Mouse (Mus musculus) neural tube, embryonic 12.5 days (tissue): Measurements from ENCODE around the gene Slc30a9. TPM values are rescaled to one million over a fixed set of nuclear protein-coding genes. Genes with fewer than 3 reads are reported as not detected.

Experiments
- ATAC-seq: fragments of 200-750 bp; cut with Nextera tagmentation; 2 replicates; pipeline ENCODE4 v1.8.0; 2017; ENCODE audit warnings: low read depth, mild to moderate bottlenecking, moderate TSS enrichment, moderate library complexity; ENCODE audit not compliant: low FRiP score
- H3K27ac ChIP-seq: fragments of 300-500 bp; sonication (generic); 2 replicates; pipeline ENCODE4 v1.5.1; 2016
- H3K27me3 ChIP-seq: fragments of 300-500 bp; sonication (generic); replicated peaks from 2 replicates; pipeline ENCODE4 v1.6.1; 2016; ENCODE audit warnings: mild to moderate bottlenecking
- H3K36me3 ChIP-seq: fragments of 300-500 bp; sonication (generic); 2 replicates; pipeline ENCODE4 v1.6.1; 2016; ENCODE audit warnings: mild to moderate bottlenecking
- H3K4me1 ChIP-seq: fragments of 300-500 bp; sonication (generic); 2 replicates; pipeline ENCODE4 v1.6.1; 2016
- H3K4me2 ChIP-seq: fragments of 300-500 bp; sonication (generic); replicated peaks from 2 replicates; pipeline ENCODE4 v1.6.1; 2016; ENCODE audit warnings: mild to moderate bottlenecking
- H3K4me3 ChIP-seq: fragments of 300-500 bp; sonication (generic); 2 replicates; pipeline ENCODE4 v1.5.1; 2016
- H3K9ac ChIP-seq: fragments of 300-500 bp; sonication (generic); 2 replicates; pipeline ENCODE4 v1.6.1; 2016; ENCODE audit warnings: mild to moderate bottlenecking
- H3K9me3 ChIP-seq: fragments of 300-500 bp; sonication (generic); 2 replicates; pipeline ENCODE4 v1.6.1; 2016; ENCODE audit warnings: mild to moderate bottlenecking
- WGBS: fragments of 180-500 bp; shearing (Covaris S2); methylation state at CpG from one replicate; pipeline ENCODE4 v1.1.7; 2016; 5-methylcytosine and 5-hydroxymethylcytosine counted together
- polyA plus RNA-seq: library from polyadenylated mRNA; unstranded; fragments of >200 nt; fragmentation: Nextera tagmentation; extraction: Ambion mirVana; gene quantifications from 2 replicates; pipeline ENCODE4 v1.2.1, GENCODE M21; 2016

The Slc30a9 gene
- polyA plus RNA-seq, 1 experiment from 2014 or later: 163 TPM

DNA sequence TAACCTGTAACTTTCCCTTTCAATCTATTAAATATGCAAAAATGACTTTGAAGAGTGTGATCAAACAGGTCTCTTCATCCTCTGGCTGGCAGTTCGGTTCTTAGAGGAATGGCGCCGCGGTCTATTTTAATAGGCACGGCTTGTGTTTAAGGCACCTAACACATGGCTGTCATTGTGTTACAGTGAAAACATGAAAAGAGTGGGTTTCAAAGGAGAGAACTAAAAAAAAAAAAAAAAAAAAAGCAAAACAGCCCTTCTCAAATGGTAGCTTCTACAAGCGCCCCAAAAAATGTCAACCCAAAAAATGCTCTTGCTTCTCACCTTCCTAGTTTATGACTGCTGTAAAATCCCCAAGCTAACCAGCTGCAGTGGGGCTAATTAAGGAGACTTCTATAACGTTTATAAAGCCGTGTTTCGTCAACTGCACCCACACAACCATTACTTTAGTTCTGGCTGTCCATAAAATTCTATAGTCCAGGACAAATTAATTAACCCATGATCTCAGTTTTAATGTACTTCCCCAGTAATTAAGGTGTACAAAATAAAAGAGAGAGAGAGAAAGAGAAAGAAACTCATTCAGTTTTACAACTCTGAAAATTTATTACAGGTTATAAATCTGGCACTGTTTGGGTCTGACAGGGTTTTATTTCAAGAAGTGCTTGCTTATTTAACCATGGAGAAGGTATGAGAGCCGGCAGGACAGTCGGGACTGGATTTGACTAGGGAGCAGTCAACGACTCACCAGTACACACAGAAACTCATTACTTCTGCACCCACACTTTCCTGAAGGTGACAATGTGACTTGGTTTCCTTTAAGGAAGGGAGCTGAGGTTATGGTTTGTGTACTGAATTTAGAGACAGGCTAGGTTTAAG is 94.1 kb downstream of the Slc30a9 start:
- no peak overlapping the region for H3K4me3 ChIP-seq
- peaks cover 25% of the 10 kb centered on the region for H3K36me3 ChIP-seq
- no peaks in the 10 kb centered on the region for H3K9me3 ChIP-seq
- H3K4me1 ChIP-seq: peaks cover 18% of the 10 kb centered on the region
- H3K4me2 ChIP-seq: no peak overlapping the region; the same call in 1 of the 2 replicates
- WGBS: 23% methylated on average over 12 of the region's 12 CpGs
- no peak overlapping the region for H3K9ac ChIP-seq
- ATAC-seq: peak; percentile 57; the same call in 1 of the 2 replicates
- H3K27ac ChIP-seq: no peak overlapping the region
- no peaks in the 10 kb centered on the region for H3K27me3 ChIP-seq

DNA sequence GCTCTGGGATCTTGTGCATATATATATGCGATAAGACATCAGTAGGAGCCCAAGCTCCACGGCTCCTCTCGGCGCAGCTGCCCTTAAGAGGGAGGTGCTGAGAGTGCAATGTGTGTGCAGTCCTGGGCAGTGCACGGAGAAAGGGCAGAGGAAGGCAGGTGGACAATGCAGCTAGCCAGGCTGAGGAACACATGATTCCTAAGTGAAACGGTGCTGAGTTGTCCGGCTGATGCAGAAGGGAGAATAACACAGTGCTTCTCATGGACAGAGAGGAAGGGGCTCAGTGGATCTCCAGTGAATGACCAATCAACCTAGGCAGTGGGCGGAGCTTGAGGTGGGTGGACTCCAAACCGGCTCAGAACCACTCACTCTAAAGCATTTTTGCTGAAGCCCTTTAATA is 94.9 kb downstream of the Slc30a9 start:
- Histone ChIP-seq H3K9ac (no peak overlapping the region), H3K9me3 (no peaks in the 10 kb centered on the region), H3K27ac (no peak overlapping the region), H3K27me3 (no peaks in the 10 kb centered on the region), H3K4me1 (peaks cover 18% of the 10 kb centered on the region), H3K4me2 (peak overlapping the region; percentile 31), H3K4me3 (no peak overlapping the region), H3K36me3 (peaks cover 25% of the 10 kb centered on the region)
- peak; percentile 39; the same call in 1 of the 2 replicates for ATAC-seq
- WGBS: 35% methylated on average over 9 of the region's 9 CpGs

DNA sequence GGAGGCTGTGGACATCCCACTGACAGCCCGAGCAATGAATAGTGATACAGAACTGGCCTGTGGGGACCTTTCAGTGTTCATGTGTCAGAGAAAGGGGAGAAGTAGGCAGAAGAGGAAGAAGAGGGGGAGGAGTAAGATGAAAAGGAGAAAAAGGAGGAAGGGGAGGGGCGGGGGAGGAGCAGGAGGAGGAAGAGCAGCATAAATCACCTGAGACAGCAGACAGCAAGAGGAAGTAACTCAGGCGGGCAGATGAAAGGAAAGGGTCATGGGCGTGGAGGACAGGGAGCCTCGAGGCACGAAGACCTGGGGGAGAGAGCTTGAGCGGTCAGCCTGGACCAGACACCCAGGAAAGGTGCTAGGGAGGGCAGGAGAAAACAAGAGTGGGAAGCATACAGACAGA is 97.6 kb downstream of the Slc30a9 start:
- Histone ChIP-seq H3K4me2 (no peak overlapping the region), H3K27ac (no peak overlapping the region), H3K27me3 (no peaks in the 10 kb centered on the region), H3K4me1 (peaks cover 18% of the 10 kb centered on the region), H3K9ac (no peak overlapping the region), H3K4me3 (no peak overlapping the region), H3K9me3 (no peaks in the 10 kb centered on the region), H3K36me3 (peaks cover 11% of the 10 kb centered on the region; the same call in 1 of the 2 replicates)
- no peak for ATAC-seq
- WGBS: 45% methylated on average over 7 of the region's 7 CpGs

GRCm38 (mm10) chr5:67404919-67405318 is 98.2 kb downstream of the Slc30a9 start:
- ATAC-seq: no peak
- 87% methylated on average over 9 of the region's 9 CpGs for WGBS
- Histone ChIP-seq H3K27ac (no peak overlapping the region), H3K9me3 (no peaks in the 10 kb centered on the region), H3K4me1 (peaks cover 14% of the 10 kb centered on the region), H3K27me3 (no peaks in the 10 kb centered on the region), H3K4me2 (no peak overlapping the region), H3K4me3 (no peak overlapping the region), H3K36me3 (peaks cover 11% of the 10 kb centered on the region; the same call in 1 of the 2 replicates), H3K9ac (no peak overlapping the region)

Other genes with a start within 250 kb of the Slc30a9 start
- 1.2 and 2.7 TPM in 2 replicates for gene Phox2b, start 207.7 kb upstream of the Slc30a9 start, polyA plus RNA-seq
- 94.6 and 99.4 TPM in 2 replicates for gene Tmem33, start 46.4 kb upstream of the Slc30a9 start, polyA plus RNA-seq
- 10.6 and 10.9 TPM in 2 replicates for gene Bend4, start 121.4 kb downstream of the Slc30a9 start, polyA plus RNA-seq